Mouse (Mus musculus) erythroblast, embryonic 14.5 days (primary cell): ENCODE results near the gene Pomt1.

Experiments
- GATA1 ChIP-seq: IDR thresholded peaks from 2 replicates; pipeline ENCODE4 v1.6.1; 2012; ENCODE audit warnings: low read length, inconsistent platforms, mixed read lengths
- TAL1 ChIP-seq: IDR thresholded peaks from 3 replicates; pipeline ENCODE4 v1.6.1; 2012; ENCODE audit warnings: low read length, inconsistent platforms, mixed read lengths

GRCm38 (mm10) chr2:32282289-32282688 lies 45.9 kb downstream of the Pomt1 start:
- no peak for TF ChIP-seq TAL1
- TF ChIP-seq GATA1: no peak
